Mouse (Mus musculus) testis, adult 2 months (tissue): ENCODE data around the gene Adap2. TPM values are rescaled to one million over a fixed set of nuclear protein-coding genes. Genes with fewer than 3 reads are reported as not detected.

Experiments
- H3K27ac ChIP-seq: fragments of 200-500 bp; 2 replicates; pipeline ENCODE4 v1.5.1; 2012; ENCODE audit warnings: low read depth, low read length; ENCODE audit not compliant: control insufficient read depth, insufficient read depth
- H3K27me3 ChIP-seq: fragments of 200-500 bp; 2 replicates; pipeline ENCODE4 v1.6.1; 2012; ENCODE audit warnings: mild to moderate bottlenecking, low read length, moderate library complexity; ENCODE audit not compliant: control insufficient read depth, insufficient read depth
- H3K36me3 ChIP-seq: fragments of 200-500 bp; 2 replicates; pipeline ENCODE4 v1.6.1; 2012; ENCODE audit warnings: mild to moderate bottlenecking, low read length; ENCODE audit not compliant: control insufficient read depth, insufficient read depth
- H3K4me1 ChIP-seq: fragments of 200-500 bp; 2 replicates; pipeline ENCODE4 v1.6.1; 2012; ENCODE audit warnings: low read length; ENCODE audit not compliant: control insufficient read depth, insufficient read depth
- H3K4me3 ChIP-seq: fragments of 200-500 bp; 2 replicates; pipeline ENCODE4 v1.5.1; 2012; ENCODE audit warnings: low read depth, mild to moderate bottlenecking, low read length, moderate library complexity, mixed read lengths; ENCODE audit not compliant: control insufficient read depth
- CTCF ChIP-seq: fragments of 200-500 bp; IDR thresholded peaks from 2 replicates; pipeline ENCODE4 v1.5.1; 2012; ENCODE audit warnings: low read depth, mild to moderate bottlenecking, inconsistent platforms, low read length, moderate library complexity; ENCODE audit not compliant: control insufficient read depth, insufficient read depth, insufficient replicate concordance
- POLR2A ChIP-seq: fragments of 200-500 bp; IDR thresholded peaks from 2 replicates; pipeline ENCODE4 v1.6.1; 2012; ENCODE audit warnings: low read depth, mild to moderate bottlenecking, inconsistent platforms, low read length, moderate library complexity; ENCODE audit not compliant: control insufficient read depth
- polyA plus RNA-seq: library from polyadenylated mRNA; depleted of rRNA; stranded (reverse); fragments of >200 nt; gene quantifications from 2 replicates; pipeline ENCODE4 v1.2.3, GENCODE M21; 2012; rRNA removed

Gene Adap2
- polyA plus RNA-seq, 1 experiment, result 0.86 TPM

DNA sequence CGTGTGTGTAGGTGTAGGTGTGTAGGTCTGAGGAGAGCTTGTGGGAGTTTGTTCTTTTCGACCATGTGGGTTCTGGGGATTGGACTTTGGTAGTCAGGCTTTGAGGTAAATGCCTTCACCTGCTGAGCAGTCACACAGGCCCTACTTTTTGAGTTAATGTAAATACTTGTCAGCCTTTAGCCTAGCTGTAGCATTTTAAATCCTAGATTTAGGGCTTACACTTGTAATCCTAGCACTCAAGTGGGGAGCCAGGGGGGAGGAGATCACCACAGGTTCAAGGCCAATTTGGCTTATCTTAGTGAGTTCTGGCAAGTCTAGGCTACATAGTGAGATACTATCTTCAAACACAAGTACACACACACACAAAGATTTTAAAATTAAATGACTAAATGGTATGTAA is 58.4 kb downstream of the Adap2 start:
- H3K4me3 ChIP-seq, result no peak overlapping the region
- H3K36me3 ChIP-seq, result no peaks in the 10 kb centered on the region
- H3K27me3 ChIP-seq, result no peaks in the 10 kb centered on the region
- no peak for TF ChIP-seq CTCF
- TF ChIP-seq POLR2A, result no peak
- no peak overlapping the region for H3K27ac ChIP-seq
- H3K4me1 ChIP-seq, result peaks cover 2% of the 10 kb centered on the region

DNA sequence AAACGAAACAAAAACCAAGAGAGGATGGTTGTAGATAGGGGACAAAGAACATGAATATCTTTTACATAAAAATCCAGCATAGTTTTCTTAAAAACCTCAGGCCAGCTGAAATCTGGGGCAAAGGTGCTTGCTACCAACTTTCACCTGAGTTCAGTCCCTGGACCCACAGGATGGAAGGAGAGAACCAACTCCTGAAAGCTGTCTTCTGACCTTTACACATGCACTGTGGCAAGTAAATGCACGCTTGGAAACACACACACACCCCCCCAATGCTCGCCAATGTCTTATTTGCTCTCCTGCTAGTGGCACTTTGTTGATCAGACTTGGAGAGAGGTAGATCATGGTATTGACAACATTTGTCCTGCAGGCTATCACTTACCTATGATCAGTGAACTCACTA is 61.4 kb downstream of the Adap2 start:
- Histone ChIP-seq H3K4me3 (no peak overlapping the region), H3K27me3 (no peaks in the 10 kb centered on the region), H3K36me3 (no peaks in the 10 kb centered on the region), H3K4me1 (peaks cover 1% of the 10 kb centered on the region), H3K27ac (no peak overlapping the region)
- TF ChIP-seq POLR2A, result no peak
- TF ChIP-seq CTCF, result no peak

DNA sequence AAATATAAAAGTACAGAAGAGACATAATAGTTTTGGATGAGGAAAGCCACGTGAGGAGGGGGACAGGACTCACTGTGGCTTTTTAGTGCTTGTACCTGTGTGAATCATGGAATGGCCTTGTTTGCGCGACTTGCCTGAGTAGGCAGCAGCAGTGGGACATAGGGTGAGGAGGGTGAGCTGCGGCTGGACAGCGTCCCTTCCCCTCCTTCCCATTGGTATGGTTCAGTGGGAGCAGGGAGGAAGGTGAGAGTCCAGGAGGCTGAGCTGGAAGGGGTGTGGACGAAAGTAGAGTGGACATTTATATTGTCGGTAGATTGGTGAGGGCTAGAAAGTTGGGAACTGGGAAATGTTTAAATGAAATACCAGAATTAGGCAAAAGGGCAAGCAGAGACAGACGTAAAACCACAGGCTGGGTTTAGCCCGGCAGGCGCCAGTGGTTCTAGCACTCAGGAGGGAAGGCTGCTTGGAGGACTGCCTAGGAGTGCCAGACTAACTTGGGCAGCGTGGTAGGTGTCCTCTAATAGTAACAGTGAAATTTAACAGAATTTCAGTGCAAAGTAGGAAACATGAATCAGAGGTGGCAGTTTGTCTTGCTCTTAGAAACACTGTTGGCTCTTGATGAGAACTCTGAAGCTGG is 64.9 kb downstream of the Adap2 start:
- no peaks in the 10 kb centered on the region for H3K4me1 ChIP-seq
- H3K27me3 ChIP-seq, result no peaks in the 10 kb centered on the region
- no peak overlapping the region for H3K4me3 ChIP-seq
- H3K36me3 ChIP-seq, result no peaks in the 10 kb centered on the region
- no peak for TF ChIP-seq POLR2A
- TF ChIP-seq CTCF, result no peak
- no peak overlapping the region for H3K27ac ChIP-seq

Other genes starting within 250 kb of the Adap2 start
- gene Utp6, start 191.7 kb upstream of the Adap2 start, polyA plus RNA-seq, result 2.2 and 2.7 TPM in 2 replicates
- 4.8 and 6.4 TPM in 2 replicates for gene Suz12, start 161.0 kb upstream of the Adap2 start, polyA plus RNA-seq
- 5.0 and 6.3 TPM in 2 replicates for gene Crlf3, start 73.1 kb upstream of the Adap2 start, polyA plus RNA-seq
- 0.83 and 1.2 TPM in 2 replicates for gene Atad5, start 64.7 kb upstream of the Adap2 start, polyA plus RNA-seq
- gene Tefm, start 11.9 kb upstream of the Adap2 start, polyA plus RNA-seq, result 3.7 and 4.2 TPM in 2 replicates
- gene Rnf135, start 29.7 kb downstream of the Adap2 start, polyA plus RNA-seq, result 3.8 and 3.9 TPM in 2 replicates
- 30.3 and 35.5 TPM in 2 replicates for gene Rhot1, start 54.9 kb downstream of the Adap2 start, polyA plus RNA-seq
- 0.54 and 0.78 TPM in 2 replicates for gene Rhbdl3, start 146.8 kb downstream of the Adap2 start, polyA plus RNA-seq
- gene 5730455P16Rik, start 223.9 kb downstream of the Adap2 start, polyA plus RNA-seq, result 1.7 and 2.1 TPM in 2 replicates
- 70.5 and 80.4 TPM in 2 replicates for gene Zfp207, start 229.2 kb downstream of the Adap2 start, polyA plus RNA-seq